Mouse (Mus musculus) gastrocnemius, postnatal 36 days (tissue): ENCODE results near the gene Pnmal2. TPM values are rescaled to one million over a fixed set of nuclear protein-coding genes. Genes with fewer than 3 reads are reported as not detected.
A peak's percentile ranks its signal among the peaks of the same experiment; 100 is the strongest.

Source experiments
- DNase-seq, 2 experiments: peaks; one replicate each; pipeline ENCODE4 v3.0.0; 2022
- intact Hi-C: fragments of 180-260 bp; cut with DNase I; formaldehyde crosslinking; loops from one replicate; pipeline ENCODE4 v1.15.1; 2025
- long read RNA-seq, 2 experiments: library from polyadenylated mRNA; stranded (forward); transcript quantifications; one replicate each; pipeline ENCODE4 v2.0.0; 2021
- total RNA-seq, 2 experiments: library from RNA; stranded (reverse); gene quantifications; 2 replicates each; pipeline ENCODE4 v1.2.3; 2021

The Pnmal2 gene
- total RNA-seq, result 1 to 10 TPM; 1.5 to 2.2 TPM
- long read RNA-seq, experiment 1, partial matches to known transcripts, result 0 of 1 reads
- long read RNA-seq, experiment 1, other reads (novel, unspliced or antisense), result 1 of 1 reads
- long read RNA-seq, experiment 2, result 0 reads

DNA sequence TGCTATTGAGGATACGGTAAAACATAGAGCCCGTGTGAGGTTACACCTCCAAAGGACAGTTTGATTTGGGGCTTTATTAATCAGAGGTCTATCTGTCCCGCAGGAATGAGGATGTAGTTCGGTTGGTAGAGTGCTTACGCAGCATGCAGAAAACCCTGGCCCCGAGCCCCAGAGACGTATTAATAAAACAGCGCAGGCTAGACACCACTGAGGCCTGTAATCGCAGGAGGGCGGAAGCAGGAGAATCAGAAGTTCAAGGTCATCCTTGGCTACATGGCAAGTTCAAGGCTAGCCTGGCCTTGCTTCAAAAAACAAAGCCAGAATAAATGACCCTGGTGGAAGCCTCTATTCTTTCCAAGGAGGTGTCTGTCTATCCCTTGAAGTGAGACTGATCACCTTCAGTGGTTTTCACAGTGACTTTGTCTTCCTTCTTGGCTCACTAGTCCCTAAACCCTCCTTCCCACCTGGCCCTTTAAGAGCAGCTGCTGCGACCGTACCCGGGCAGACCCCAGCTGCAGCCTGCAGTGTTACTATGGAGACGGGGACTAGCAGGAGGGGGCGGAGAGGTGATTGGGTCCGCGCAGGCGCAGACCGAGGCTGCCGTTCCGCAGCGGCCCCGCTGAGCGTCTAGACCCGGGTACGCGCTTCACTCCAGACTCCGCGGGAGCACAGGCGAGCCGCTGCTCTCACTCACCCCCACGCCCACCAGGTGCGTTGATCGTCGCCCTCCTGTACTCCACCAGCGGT is at the start of gene Pnmal2:
Gene Pnmal2 (plus strand): TSS at position 622 of the 747 bp plus-strand sequence.
- intact Hi-C loops, result no loop called here
- DNase-seq, result peak; percentile 64

GRCm38 (mm10) chr7:16895000-16895399 is 49.5 kb upstream of the Pnmal2 start:
- DNase-seq, result peak; percentile 71 to 75
- intact Hi-C loops, result loop anchor here (1.0 kb wide), 1 partner anchor 18 kb away; no protein-coding TSS in a partner anchor

DNA sequence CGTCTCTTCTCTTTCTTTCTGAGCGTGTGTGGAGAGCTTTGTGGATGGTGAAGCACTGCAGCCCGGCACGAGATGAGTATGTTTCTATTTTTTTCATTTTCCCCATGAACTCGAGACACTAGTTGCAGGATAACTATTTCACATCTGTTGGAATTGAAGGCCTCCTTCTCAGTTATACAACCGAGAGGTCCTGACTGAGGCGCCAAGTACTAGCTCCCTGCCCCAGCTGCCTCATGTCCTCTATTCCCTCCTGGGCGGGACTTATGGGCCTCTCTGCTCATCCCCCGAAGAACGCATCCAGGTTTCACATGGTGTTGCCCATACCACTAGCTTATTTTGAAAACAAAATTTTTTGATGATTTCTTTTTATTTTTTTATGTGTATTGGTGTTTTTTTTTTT is 49.0 kb upstream of the Pnmal2 start:
- no peak for DNase-seq
- intact Hi-C loops, result loop anchor here (1.0 kb wide), 1 partner anchor 18 kb away; no protein-coding TSS in a partner anchor

- DNase-seq, result no peak
- intact Hi-C loops, result no loop called here
These were observed 44.0 kb upstream of the Pnmal2 start for GRCm38 (mm10) chr7:16900526-16900925.

DNA sequence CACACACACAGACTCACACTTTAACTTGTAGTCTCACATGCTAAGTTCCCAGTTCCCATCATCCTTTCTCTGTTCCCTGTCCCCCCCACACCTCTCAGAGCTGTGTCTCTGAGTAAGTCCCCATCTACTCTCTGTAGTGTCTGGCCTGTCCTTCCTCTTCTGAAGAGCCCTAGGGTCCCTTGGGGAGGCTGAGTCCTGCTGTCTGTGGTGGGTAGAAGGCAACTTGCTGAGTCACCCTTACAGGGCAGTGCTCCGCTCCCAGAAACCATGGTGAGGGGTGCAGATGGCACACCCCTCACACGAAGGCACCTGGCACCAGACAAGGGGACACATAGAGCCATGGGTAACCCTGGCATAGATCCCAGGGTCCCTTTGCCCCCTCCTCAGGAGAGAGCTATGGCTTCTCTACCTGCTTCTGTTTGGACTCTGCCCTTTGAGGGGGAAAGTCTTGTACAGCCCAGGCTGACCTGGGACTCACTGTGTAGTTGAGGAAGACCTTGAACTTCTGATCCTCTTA is 41.0 kb upstream of the Pnmal2 start:
- intact Hi-C loops, result no loop called here
- no peak for DNase-seq

DNA sequence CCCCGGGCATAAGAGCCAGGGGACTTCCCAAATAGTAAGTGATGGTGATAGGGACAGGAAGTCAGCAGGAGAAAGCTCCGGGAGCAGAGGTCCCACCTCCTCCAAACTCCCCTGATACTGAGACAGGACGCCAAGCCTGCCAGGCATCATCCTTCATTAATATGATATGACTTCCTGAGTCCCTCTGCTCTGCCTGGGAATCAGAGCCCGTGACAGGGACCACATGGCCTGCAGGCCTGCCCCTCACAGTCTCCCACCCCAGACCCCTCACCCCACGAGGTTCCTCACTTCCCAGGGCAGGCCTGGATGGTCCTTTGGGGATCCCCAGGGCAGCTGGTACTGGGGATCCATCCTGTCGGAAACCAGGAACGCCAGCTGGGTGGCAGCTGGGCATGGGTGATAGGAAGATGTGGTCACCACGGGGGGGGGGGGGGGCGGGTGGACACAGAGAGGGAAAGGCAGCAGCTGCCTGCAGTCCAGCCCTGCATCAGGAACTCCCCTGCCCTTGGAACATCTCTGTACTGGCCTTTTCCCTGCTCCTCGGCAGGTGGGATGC is 40.3 kb upstream of the Pnmal2 start:
- DNase-seq, result no peak
- intact Hi-C loops, result no loop called here

- no peak for DNase-seq
- intact Hi-C loops, result no loop called here
These were observed 38.9 kb upstream of the Pnmal2 start for GRCm38 (mm10) chr7:16905491-16906021.

GRCm38 (mm10) chr7:16906281-16906680 is 38.2 kb upstream of the Pnmal2 start, which contains the start of gene Ptgir:
TSS of gene Ptgir (plus strand) at chr7:16906490.
- peak; percentile 76 to 79 for DNase-seq
- intact Hi-C loops, result no loop called here

GRCm38 (mm10) chr7:16906889-16907559 is 37.5 kb upstream of the Pnmal2 start:
- intact Hi-C loops, result no loop called here
- DNase-seq, result no peak

DNA sequence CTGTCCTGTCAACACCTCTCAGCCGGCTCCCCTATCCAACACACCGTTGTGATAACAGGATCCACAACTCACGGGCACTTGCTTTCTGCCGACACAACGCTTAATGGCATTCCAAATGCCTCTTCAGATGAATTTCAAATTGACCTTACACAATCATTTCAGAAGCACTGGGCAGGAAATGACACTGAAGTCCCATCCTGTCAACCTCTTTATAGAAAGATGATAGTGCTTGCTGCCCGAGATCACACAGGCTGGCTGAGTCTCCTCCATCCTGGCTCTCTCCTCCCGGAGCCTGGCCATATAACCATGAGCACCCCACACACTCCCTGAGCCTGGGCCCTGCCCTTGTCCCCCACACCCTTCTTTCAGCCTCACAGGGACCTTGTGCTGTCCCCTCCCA is 36.6 kb upstream of the Pnmal2 start:
- no peak for DNase-seq
- intact Hi-C loops, result no loop called here

DNA sequence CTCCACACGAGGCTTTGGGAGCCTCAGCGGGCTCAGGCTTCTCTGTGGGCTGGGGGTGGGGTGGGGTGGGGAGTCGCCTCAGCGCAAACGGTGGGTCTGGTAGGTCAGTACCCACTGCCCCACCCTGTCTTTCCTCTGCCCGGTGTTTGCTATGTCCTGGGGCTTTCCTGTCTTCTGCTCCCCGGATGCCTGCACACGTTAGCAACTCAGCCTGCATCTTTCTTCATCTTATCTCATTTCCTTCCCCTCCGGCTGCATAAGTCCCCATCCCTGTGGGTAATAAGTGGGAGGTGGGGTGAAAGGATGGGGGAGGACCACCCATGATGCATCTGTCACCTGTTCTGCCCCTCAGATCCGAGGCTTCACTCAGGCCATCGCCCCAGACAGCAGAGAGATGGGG is 36.1 kb upstream of the Pnmal2 start:
- no peak for DNase-seq
- intact Hi-C loops, result no loop called here

DNA sequence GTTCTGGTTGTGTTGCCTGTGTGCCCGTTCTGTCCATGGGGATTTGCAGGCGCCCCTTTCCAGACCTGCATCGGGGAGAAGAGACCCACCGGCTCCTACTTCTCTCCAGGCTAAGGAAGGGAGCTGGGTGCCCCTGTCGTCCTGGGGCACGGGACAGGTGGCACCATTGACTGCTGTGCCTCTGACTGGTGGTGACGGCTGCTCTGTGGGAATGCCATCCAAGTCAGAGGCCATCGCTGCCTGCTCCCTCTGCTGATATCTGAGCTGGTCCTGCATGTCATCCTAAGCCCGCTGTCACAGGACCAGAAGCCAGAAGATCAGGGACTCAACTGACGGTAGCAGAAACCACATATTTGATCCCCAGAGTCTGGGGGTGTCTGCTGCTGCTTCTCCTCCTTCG is 35.6 kb upstream of the Pnmal2 start:
- intact Hi-C loops, result no loop called here
- DNase-seq, result no peak

GRCm38 (mm10) chr7:16909909-16910308 is 34.6 kb upstream of the Pnmal2 start:
- DNase-seq, result no peak
- intact Hi-C loops, result no loop called here

DNA sequence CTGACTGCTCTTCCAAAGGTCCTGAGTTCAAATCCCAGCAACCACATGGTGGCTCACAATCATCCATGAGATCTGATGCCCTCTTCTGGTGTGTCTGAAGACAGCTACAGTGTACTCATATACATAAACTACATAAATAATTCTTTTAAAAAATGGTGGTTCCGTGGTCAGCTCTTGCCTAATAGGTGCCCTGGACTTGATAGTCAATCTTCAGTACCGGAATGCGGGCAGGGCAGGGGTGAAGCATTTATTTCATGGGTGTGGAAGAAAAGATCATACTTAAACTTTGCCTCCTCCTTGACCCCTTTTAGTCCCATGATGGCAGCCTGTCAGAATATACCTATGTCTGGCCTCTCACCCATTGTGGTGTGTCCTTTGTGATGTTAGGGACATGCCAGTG is 32.6 kb upstream of the Pnmal2 start:
- DNase-seq, result no peak
- intact Hi-C loops, result no loop called here

- intact Hi-C loops, result no loop called here
- DNase-seq, result peak in 1 of 2 experiments; percentile 41
These were observed 32.1 kb upstream of the Pnmal2 start for GRCm38 (mm10) chr7:16912360-16912759.

- peak; percentile 64 to 68 for DNase-seq
- intact Hi-C loops, result loop anchor here (1.0 kb wide), 1 partner anchor 19 kb away; no protein-coding TSS in a partner anchor
These were observed 30.6 kb upstream of the Pnmal2 start for GRCm38 (mm10) chr7:16913806-16914452.

DNA sequence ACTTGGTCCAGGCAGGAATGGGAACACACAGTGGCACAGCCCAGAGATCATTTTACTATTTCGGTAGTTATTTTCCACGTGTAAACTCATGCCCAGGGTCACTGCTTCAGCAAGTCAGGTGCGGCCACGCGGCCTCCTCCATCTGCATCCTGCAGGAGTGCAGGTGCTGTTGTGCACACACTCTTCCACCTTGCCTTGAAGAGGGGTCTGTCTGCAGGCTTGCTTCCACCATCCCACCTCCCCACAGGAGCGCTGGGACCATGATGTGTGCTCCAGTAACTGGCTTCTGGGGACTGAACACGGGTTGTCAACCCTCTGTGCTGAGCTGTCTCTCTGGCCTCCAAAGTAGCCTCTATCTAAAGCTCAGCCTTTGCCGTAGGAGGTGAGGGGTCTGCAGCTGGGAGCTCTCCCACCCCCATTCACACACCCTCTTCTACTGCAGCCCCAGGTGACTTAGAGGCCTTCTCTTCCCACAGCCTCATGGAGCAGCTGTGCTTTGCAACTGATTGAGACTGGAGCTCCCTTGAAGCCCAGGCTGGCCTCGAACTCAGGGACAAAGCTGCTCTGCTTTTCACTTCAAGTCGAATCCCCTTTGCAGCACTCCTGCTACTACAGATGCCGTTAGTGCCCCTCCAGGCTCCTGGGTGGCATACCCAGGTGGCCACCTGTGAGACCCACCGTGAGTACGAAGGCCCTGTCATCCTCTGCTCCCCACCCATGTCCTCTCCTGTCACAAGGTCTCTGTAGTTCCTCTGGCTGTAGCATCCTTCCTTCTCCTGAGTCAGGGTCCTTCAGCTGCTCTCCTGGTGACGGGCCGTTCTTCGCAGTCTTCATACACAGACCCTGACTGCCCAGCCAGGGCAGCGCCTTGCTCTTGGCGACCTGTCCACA is 29.8 kb upstream of the Pnmal2 start:
- intact Hi-C loops, result no loop called here
- no peak for DNase-seq

GRCm38 (mm10) chr7:16915461-16916340 is 28.8 kb upstream of the Pnmal2 start:
- intact Hi-C loops, result no loop called here
- DNase-seq, result no peak
